ENCODE assay signal across 9 mouse cellular contexts in genomic region chr7:100465656-100466309, GRCm38 (mm10). TPM values are rescaled to one million over a fixed set of nuclear protein-coding genes. Genes with fewer than 3 reads are reported as not detected.
DNase-seq lines count a peak whose midpoint lies in the region; ATAC-seq lines count a peak whose summit lies in the region.
"Had no signal": no experiment of that assay in that cellular context is flagged by ENCODE, and none has a peak within 500 bp of the region (broad histone marks: within the 10 kb centered on the region; RNA-seq: fewer than 3 reads in every experiment).

No protein-coding gene starts in this region.

- DNase-seq in hindbrain, embryonic 11.5 days (ENCODE audit: low spot score), result no peak
- peak; percentile 90 for DNase-seq in kidney, postnatal 10 days
- peak; percentile 95 for DNase-seq in lung, postnatal 36 days
- peak; percentile 81 for DNase-seq in urinary bladder, postnatal 25 days (ENCODE audit: low spot score)
- no peak for DNase-seq in T-cell, adult 2 months (ENCODE audit: low spot score)

- H3K27me3 ChIP-seq in hindbrain, embryonic 12.5 days, result no peaks in the 10 kb centered on the region
- no peaks in the 10 kb centered on the region for H3K27me3 ChIP-seq in hindbrain, embryonic 11.5 days (ENCODE audit: control insufficient read depth, insufficient read depth, low read length)
- no peaks in the 10 kb centered on the region for H3K27me3 ChIP-seq in heart, embryonic 12.5 days (replicated peaks)

- H3K9ac ChIP-seq in hindbrain, embryonic 12.5 days, result peak overlapping the region; percentile 27; the same call in 1 of the 2 replicates
- H3K9ac ChIP-seq in hindbrain, embryonic 11.5 days (ENCODE audit: low read depth, low read length), result no peak overlapping the region
- H3K9ac ChIP-seq in heart, embryonic 12.5 days, result peak overlapping the region; percentile 64

- no peaks in the 10 kb centered on the region for H3K9me3 ChIP-seq in hindbrain, embryonic 12.5 days (replicated peaks)
- H3K9me3 ChIP-seq in hindbrain, embryonic 11.5 days (ENCODE audit: control insufficient read depth, low read length), result no peaks in the 10 kb centered on the region
- no peaks in the 10 kb centered on the region for H3K9me3 ChIP-seq in heart, embryonic 12.5 days (replicated peaks)

- H3K36me3 ChIP-seq in hindbrain, embryonic 12.5 days, result peaks cover 66% of the 10 kb centered on the region
- H3K36me3 ChIP-seq in hindbrain, embryonic 11.5 days (ENCODE audit: control insufficient read depth, insufficient read depth, low read length), result no peaks in the 10 kb centered on the region
- peaks cover 20% of the 10 kb centered on the region for H3K36me3 ChIP-seq in heart, embryonic 12.5 days

- no peak overlapping the region for H3K4me3 ChIP-seq in hindbrain, embryonic 12.5 days
- no peak overlapping the region for H3K4me3 ChIP-seq in hindbrain, embryonic 11.5 days (ENCODE audit: low read depth, low read length)
- peak overlapping the region; percentile 9 for H3K4me3 ChIP-seq in heart, embryonic 12.5 days

- H3K4me2 ChIP-seq in hindbrain, embryonic 12.5 days (replicated peaks), result no peak overlapping the region
- no peak overlapping the region for H3K4me2 ChIP-seq in hindbrain, embryonic 11.5 days (replicated peaks; ENCODE audit: low read depth, low read length)
- H3K4me2 ChIP-seq in heart, embryonic 12.5 days, result peak overlapping the region; percentile 57

- WGBS in hindbrain, embryonic 12.5 days, result 73% methylated on average over 5 of the region's 5 CpGs
- 69% methylated on average over 5 of the region's 5 CpGs for WGBS in hindbrain, embryonic 11.5 days
- WGBS in heart, embryonic 12.5 days, result 13% methylated on average over 5 of the region's 5 CpGs

- no peak for ATAC-seq in hindbrain, embryonic 12.5 days (ENCODE audit: low FRiP score)
- ATAC-seq in hindbrain, embryonic 11.5 days (ENCODE audit: low FRiP score), result no peak
- peak; percentile 34 for ATAC-seq in common myeloid progenitor, adult 5-6 weeks (replicated peaks; ENCODE audit: low read depth, poor library complexity, severe bottlenecking)
- peak; percentile 7; the same call in 1 of the 2 replicates for ATAC-seq in heart, embryonic 12.5 days (ENCODE audit: insufficient number of reproducible peaks, low FRiP score)

- no peaks in the 10 kb centered on the region for H3K4me1 ChIP-seq in hindbrain, embryonic 12.5 days
- H3K4me1 ChIP-seq in hindbrain, embryonic 11.5 days (replicated peaks; ENCODE audit: control insufficient read depth, insufficient read depth, low read length), result no peaks in the 10 kb centered on the region
- peaks cover 51% of the 10 kb centered on the region for H3K4me1 ChIP-seq in heart, embryonic 12.5 days (replicated peaks)

- peak overlapping the region; percentile 12; the same call in 1 of the 2 replicates for H3K27ac ChIP-seq in hindbrain, embryonic 12.5 days
- H3K27ac ChIP-seq in hindbrain, embryonic 11.5 days (ENCODE audit: low read depth, low read length), result no peak overlapping the region
- H3K27ac ChIP-seq in heart, embryonic 12.5 days (ENCODE audit: poor library complexity, severe bottlenecking), result peak overlapping the region; percentile 87

RNA-seq across cellular contexts. Expression of gene Ucp3, which starts 7.0 kb away (rescaled TPM):
- polyA plus RNA-seq in hindbrain, embryonic 12.5 days (2016; fragmentation: Nextera tagmentation; extraction: Ambion mirVana), result not detected in 2 replicates
- polyA plus RNA-seq in hindbrain, embryonic 11.5 days (2014; fragmentation: Nextera tagmentation; extraction: Ambion mirVana), result not detected in 2 replicates
- not detected in 2 replicates for total RNA-seq in common myeloid progenitor, adult 5-6 weeks (2017)
- polyA plus RNA-seq in heart, embryonic 12.5 days (2016; fragmentation: Nextera tagmentation; extraction: Ambion mirVana), result 0.10 and 0.20 TPM in 2 replicates
- polyA plus RNA-seq: limb, embryonic 11.5 days had no signal

RNA-seq across cellular contexts. Expression of gene Ucp2, which starts 27.4 kb away (rescaled TPM):
- polyA plus RNA-seq in hindbrain, embryonic 12.5 days (2016; fragmentation: Nextera tagmentation; extraction: Ambion mirVana), result 123 and 130 TPM in 2 replicates
- polyA plus RNA-seq in hindbrain, embryonic 11.5 days (2014; fragmentation: Nextera tagmentation; extraction: Ambion mirVana), result 97.7 and 99.6 TPM in 2 replicates
- total RNA-seq in common myeloid progenitor, adult 5-6 weeks (2017), result 101 and 132 TPM in 2 replicates
- polyA plus RNA-seq in heart, embryonic 12.5 days (2016; fragmentation: Nextera tagmentation; extraction: Ambion mirVana), result 240 and 245 TPM in 2 replicates

RNA-seq across cellular contexts. Expression of gene Dnajb13, which starts 49.0 kb away (rescaled TPM):
- 5.0 and 8.2 TPM in 2 replicates for polyA plus RNA-seq in hindbrain, embryonic 12.5 days (2016; fragmentation: Nextera tagmentation; extraction: Ambion mirVana)
- 7.1 and 7.8 TPM in 2 replicates for polyA plus RNA-seq in hindbrain, embryonic 11.5 days (2014; fragmentation: Nextera tagmentation; extraction: Ambion mirVana)
- 0.37 TPM in 1 of 2 replicates, not detected in the other for total RNA-seq in common myeloid progenitor, adult 5-6 weeks (2017)
- polyA plus RNA-seq in heart, embryonic 12.5 days (2016; fragmentation: Nextera tagmentation; extraction: Ambion mirVana), result 0.10 and 0.28 TPM in 2 replicates

Comparison
In these comparisons a context has a peak if more than half of its experiments do, and no peak if none do; other contexts are left out.
1. ATAC-seq: peak in common myeloid progenitor, adult 5-6 weeks (single experiment) and heart, embryonic 12.5 days (single experiment); none in hindbrain, embryonic 12.5 days (single experiment) and hindbrain, embryonic 11.5 days (single experiment).
2. DNase-seq: peak in kidney, postnatal 10 days (single experiment), lung, postnatal 36 days (single experiment) and urinary bladder, postnatal 25 days (single experiment); none in hindbrain, embryonic 11.5 days (single experiment) and T-cell, adult 2 months (single experiment).